Mouse (Mus musculus) stomach, postnatal 0 days (tissue): ENCODE data around the gene Acvrl1.

Experiments used
- CTCF ChIP-seq: IDR thresholded peaks from 2 replicates; pipeline ENCODE4 v1.5.1; 2016; ENCODE audit warnings: antibody characterized with exemption, low read depth, mild to moderate bottlenecking, moderate library complexity
- EP300 ChIP-seq: optimal IDR thresholded peaks from 2 replicates; pipeline ENCODE3; 2016; ENCODE audit warnings: antibody characterized with exemption

- TF ChIP-seq CTCF = no peak
- TF ChIP-seq EP300 = no peak
Measured at GRCm38 (mm10) chr15:101171272-101171671, 43.0 kb downstream of the Acvrl1 start.
